Mouse (Mus musculus): ENCODE data around the gene Rbbp8nl. TPM values are rescaled to one million over a fixed set of nuclear protein-coding genes. Genes with fewer than 3 reads are reported as not detected.
A peak's percentile ranks its signal among the peaks of the same experiment; 100 is the strongest.

The Rbbp8nl gene
- polyA plus RNA-seq, 2 experiments, result 1.3 to 2.0 TPM

DNA sequence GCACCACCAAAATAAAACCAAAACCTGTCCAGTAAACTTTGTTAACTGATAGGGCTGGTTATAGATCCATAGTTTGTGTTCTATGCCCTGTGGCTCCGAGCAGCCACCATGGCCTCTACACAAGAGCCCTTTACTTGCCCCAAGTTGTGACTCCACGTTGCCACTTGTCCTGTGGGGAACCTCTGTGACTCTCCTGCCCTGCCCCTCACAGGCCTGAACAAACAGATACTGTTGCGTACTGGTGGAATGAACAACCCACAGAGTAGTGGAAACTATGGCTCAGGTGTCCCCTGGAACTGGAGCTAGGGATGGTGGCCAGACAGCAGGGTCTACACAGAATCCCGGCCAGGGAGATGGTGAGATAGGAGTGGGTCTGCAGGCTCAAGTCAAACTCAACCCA, 53.9 kb downstream of the Rbbp8nl start:
- Histone ChIP-seq H3K27me3 (ENCODE audit: control insufficient read depth, insufficient read depth, low read length) (no peaks in the 10 kb centered on the region), H3K9ac (ENCODE audit: low read depth, low read length, severe bottlenecking) (no peak overlapping the region), H3K4me1 (ENCODE audit: control insufficient read depth, insufficient read depth, low read length) (peaks cover 9% of the 10 kb centered on the region), H3K27ac (replicated peaks; ENCODE audit: low read depth, low read length) (0 out of 2 replicates have a peak overlapping the region, but pooled peaks have one; percentile 27), H3K36me3 (ENCODE audit: control insufficient read depth, insufficient read depth, low read length) (no peaks in the 10 kb centered on the region), H3K4me3 (replicated peaks; ENCODE audit: low read length) (no peak overlapping the region), H3K4me2 (replicated peaks; ENCODE audit: low read depth, low read length, severe bottlenecking) (no peak overlapping the region), H3K9me3 (ENCODE audit: control insufficient read depth, low read length) (no peaks in the 10 kb centered on the region)
- 76% methylated on average over 4 of the region's 4 CpGs for WGBS
- DNase-seq (ENCODE audit: low spot score) (no peak), ATAC-seq (ENCODE audit: low FRiP score, low read depth) (no peak)
- TF ChIP-seq POLR2A (IDR thresholded peaks at IDR 0.05; ENCODE audit: borderline replicate concordance, extremely low read depth, insufficient read depth, insufficient read length), result no peak

DNA sequence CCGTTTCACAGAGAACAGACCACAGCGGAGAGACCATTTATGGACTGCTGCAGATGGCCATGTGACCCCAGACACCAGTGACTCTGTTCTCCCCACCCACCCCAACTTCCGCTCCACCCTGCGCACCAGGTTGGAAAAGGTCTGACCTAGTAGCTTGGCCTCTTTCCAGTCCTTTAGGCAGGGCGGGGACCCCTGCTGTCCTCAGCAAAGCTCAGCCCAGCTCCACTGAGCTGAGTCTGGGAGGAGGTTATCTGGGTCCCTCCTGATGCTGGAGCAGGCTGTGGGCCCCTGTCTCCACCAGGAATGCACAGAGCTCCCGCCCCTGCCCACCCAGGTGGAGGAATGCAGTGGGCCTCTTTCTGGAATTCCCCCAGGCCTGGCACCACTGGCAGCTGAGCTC, 54.7 kb downstream of the Rbbp8nl start:
- no peak for TF ChIP-seq POLR2A (IDR thresholded peaks at IDR 0.05; ENCODE audit: borderline replicate concordance, extremely low read depth, insufficient read depth, insufficient read length)
- no peaks in the 10 kb centered on the region for H3K9me3 ChIP-seq (ENCODE audit: control insufficient read depth, low read length)
- peaks cover 9% of the 10 kb centered on the region for H3K4me1 ChIP-seq (ENCODE audit: control insufficient read depth, insufficient read depth, low read length)
- no peaks in the 10 kb centered on the region for H3K36me3 ChIP-seq (ENCODE audit: control insufficient read depth, insufficient read depth, low read length)
- ATAC-seq (ENCODE audit: low FRiP score, low read depth) (peak; percentile 66), DNase-seq (ENCODE audit: low spot score) (peak; percentile 39)
- no peak overlapping the region for H3K4me3 ChIP-seq (replicated peaks; ENCODE audit: low read length)
- peak overlapping the region; percentile 70 for H3K27ac ChIP-seq (replicated peaks; ENCODE audit: low read depth, low read length)
- H3K27me3 ChIP-seq (ENCODE audit: control insufficient read depth, insufficient read depth, low read length), result no peaks in the 10 kb centered on the region
- no peak overlapping the region for H3K9ac ChIP-seq (ENCODE audit: low read depth, low read length, severe bottlenecking)
- H3K4me2 ChIP-seq (replicated peaks; ENCODE audit: low read depth, low read length, severe bottlenecking), result 0 out of 2 replicates have a peak overlapping the region, but pooled peaks have one; percentile 5
- WGBS, result 34% methylated on average over 6 of the region's 6 CpGs

DNA sequence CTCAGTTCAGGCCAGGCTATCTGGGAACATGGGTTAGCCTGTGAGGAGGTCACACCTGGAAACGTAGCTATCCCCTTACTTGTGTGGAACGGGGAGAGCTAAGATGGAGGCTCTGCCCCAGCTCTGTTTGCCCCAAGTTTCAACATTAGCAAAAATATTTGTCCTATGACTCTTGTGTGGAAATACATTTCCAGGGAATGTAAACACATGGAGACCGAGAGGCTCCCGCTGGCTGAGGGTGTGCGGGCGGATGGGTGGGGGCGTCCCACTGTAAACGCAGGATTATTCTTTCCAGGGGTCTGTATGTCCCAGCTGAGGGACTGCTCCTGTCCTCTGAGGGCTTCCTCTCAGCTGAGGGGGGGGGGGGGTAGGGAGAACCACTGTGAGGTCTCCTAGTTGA, 55.3 kb downstream of the Rbbp8nl start:
- H3K4me1 ChIP-seq (ENCODE audit: control insufficient read depth, insufficient read depth, low read length), result peaks cover 9% of the 10 kb centered on the region
- no peak overlapping the region for H3K4me2 ChIP-seq (replicated peaks; ENCODE audit: low read depth, low read length, severe bottlenecking)
- no peak for ATAC-seq (ENCODE audit: low FRiP score, low read depth)
- H3K36me3 ChIP-seq (ENCODE audit: control insufficient read depth, insufficient read depth, low read length), result no peaks in the 10 kb centered on the region
- no peak for DNase-seq (ENCODE audit: low spot score)
- H3K4me3 ChIP-seq (replicated peaks; ENCODE audit: low read length), result no peak overlapping the region
- H3K27ac ChIP-seq (replicated peaks; ENCODE audit: low read depth, low read length), result peak overlapping the region; percentile 70; the same call in 1 of the 2 replicates
- TF ChIP-seq POLR2A (IDR thresholded peaks at IDR 0.05; ENCODE audit: borderline replicate concordance, extremely low read depth, insufficient read depth, insufficient read length), result no peak
- H3K9me3 ChIP-seq (ENCODE audit: control insufficient read depth, low read length), result no peaks in the 10 kb centered on the region
- H3K27me3 ChIP-seq (ENCODE audit: control insufficient read depth, insufficient read depth, low read length), result no peaks in the 10 kb centered on the region
- no peak overlapping the region for H3K9ac ChIP-seq (ENCODE audit: low read depth, low read length, severe bottlenecking)
- 94% methylated on average over 8 of the region's 8 CpGs for WGBS

DNA sequence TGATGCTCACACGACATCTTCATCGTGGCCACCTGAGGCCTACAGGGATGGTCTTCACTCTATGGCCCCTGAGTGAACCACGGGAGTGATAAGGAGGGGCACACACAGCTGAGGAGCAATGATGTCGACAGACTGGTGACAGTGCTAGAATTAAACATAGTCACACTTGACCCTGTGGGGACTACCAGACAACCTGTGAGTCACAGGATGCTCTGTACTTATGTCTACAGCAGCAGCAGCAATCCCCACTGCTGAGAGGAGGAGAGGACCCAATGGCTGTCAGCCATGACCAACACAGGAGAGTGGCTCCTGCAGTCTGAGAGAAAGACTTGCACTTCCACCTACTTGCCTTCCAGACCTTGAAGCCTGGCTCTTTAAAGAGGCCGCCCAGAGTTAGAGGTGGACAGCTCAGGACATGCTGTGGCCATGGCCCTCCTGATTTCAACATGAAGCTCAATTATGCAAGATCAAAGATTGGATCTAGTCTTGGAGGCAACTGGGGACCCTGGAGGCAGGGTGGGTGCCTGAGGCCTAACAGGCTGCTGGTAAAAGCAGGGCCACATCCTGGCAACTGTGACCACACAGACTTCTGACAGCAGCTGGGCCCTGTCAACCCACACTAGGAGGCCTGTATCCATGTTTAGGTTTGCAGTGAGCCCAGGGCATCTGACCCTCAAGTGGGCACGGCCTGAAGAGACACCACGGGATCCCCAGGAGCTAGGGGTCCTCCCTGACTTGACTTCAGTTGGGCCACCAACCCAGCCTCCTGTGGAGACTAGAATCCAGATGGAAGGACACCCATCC, 56.4 kb downstream of the Rbbp8nl start:
- Histone ChIP-seq H3K27ac (replicated peaks; ENCODE audit: low read depth, low read length) (no peak overlapping the region), H3K4me1 (ENCODE audit: control insufficient read depth, insufficient read depth, low read length) (peaks cover 11% of the 10 kb centered on the region), H3K36me3 (ENCODE audit: control insufficient read depth, insufficient read depth, low read length) (no peaks in the 10 kb centered on the region), H3K4me3 (replicated peaks; ENCODE audit: low read length) (no peak overlapping the region), H3K9me3 (ENCODE audit: control insufficient read depth, low read length) (no peaks in the 10 kb centered on the region), H3K9ac (ENCODE audit: low read depth, low read length, severe bottlenecking) (no peak overlapping the region), H3K27me3 (ENCODE audit: control insufficient read depth, insufficient read depth, low read length) (no peaks in the 10 kb centered on the region), H3K4me2 (replicated peaks; ENCODE audit: low read depth, low read length, severe bottlenecking) (no peak overlapping the region)
- 87% methylated on average over 7 of the region's 7 CpGs for WGBS
- TF ChIP-seq POLR2A (IDR thresholded peaks at IDR 0.05; ENCODE audit: borderline replicate concordance, extremely low read depth, insufficient read depth, insufficient read length), result no peak
- ATAC-seq (ENCODE audit: low FRiP score, low read depth) (no peak), DNase-seq (ENCODE audit: low spot score) (no peak)

DNA sequence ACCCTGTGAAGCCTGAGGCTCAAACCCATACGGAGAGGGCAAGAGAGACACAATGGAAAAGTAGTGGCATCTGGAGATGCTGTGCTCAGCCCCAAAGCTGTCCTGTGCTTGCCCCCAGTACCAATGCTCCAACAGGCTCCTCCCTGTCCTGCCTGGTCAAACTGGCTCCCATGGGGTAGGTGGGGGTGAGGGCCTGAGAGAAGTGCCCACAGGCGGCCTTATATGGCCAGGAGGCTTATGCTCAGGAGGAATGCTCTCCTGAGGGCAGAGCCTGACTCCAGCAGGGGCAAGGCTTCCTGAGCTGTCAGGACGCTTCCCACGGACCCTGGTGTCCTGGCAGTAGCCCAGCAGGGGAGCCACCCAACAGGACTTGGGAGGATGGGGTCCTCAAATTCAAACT, 59.2 kb downstream of the Rbbp8nl start:
- Histone ChIP-seq H3K4me3 (replicated peaks; ENCODE audit: low read length) (no peak overlapping the region), H3K36me3 (ENCODE audit: control insufficient read depth, insufficient read depth, low read length) (no peaks in the 10 kb centered on the region), H3K4me2 (replicated peaks; ENCODE audit: low read depth, low read length, severe bottlenecking) (no peak overlapping the region), H3K27ac (replicated peaks; ENCODE audit: low read depth, low read length) (no peak overlapping the region), H3K9me3 (ENCODE audit: control insufficient read depth, low read length) (no peaks in the 10 kb centered on the region), H3K4me1 (ENCODE audit: control insufficient read depth, insufficient read depth, low read length) (peaks cover 33% of the 10 kb centered on the region), H3K9ac (ENCODE audit: low read depth, low read length, severe bottlenecking) (no peak overlapping the region), H3K27me3 (ENCODE audit: control insufficient read depth, insufficient read depth, low read length) (peaks cover 8% of the 10 kb centered on the region; the same call in 1 of the 2 replicates)
- no peak for TF ChIP-seq POLR2A (IDR thresholded peaks at IDR 0.05; ENCODE audit: borderline replicate concordance, extremely low read depth, insufficient read depth, insufficient read length)
- WGBS, result 61% methylated on average over 4 of the region's 4 CpGs
- no peak for DNase-seq (ENCODE audit: low spot score)
- ATAC-seq (ENCODE audit: low FRiP score, low read depth), result no peak

Measured in limb, embryonic 14.5 days (tissue).